Mouse (Mus musculus): ENCODE measurements at regions not wholly inside any gene's neighbourhood (a gene's known extent, or its start where the extent isn't known, plus 50 kb on each side); places are given as distances from the start of the nearest gene placed in this dataset.
A peak's percentile ranks its signal among the peaks of the same experiment; 100 is the strongest.

DNA sequence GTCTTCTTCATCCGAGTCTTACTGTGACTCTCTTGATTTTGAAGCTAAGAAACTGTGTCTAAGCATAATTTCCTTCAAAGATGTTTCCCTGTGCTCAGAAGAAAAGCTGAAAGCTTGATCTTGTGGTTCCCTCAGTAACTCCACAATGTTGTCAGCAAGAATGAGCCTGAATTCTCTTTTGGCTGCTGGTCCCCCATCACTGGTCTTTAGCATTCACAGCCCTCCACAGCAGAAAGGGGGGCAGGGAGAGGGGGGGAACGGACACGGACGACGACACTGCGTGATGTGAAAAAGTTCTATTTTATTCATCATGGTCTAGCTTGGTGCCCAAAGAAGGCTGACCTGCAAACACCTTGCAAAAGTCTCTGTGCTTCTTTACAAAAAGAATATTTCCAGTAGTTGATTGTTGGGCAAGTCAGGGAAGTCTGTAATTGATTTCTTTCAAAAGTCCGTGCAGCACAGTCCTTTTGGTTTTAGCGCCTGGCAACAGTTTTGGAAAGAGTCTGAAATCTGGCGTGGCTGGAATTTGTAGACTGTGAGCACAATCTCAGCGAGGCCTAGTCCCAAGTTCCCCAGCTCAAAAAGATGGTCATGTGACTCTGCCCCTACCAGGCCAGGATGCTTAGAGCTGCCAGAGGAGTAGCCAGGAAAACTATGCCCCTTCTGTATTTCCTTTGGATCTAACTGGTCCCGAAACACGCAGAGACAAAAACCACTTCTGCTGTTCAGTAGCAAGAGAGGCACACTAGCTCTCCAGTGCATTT is 254.7 kb downstream of the Ndfip2 start:
- no peak overlapping the region for H3K4me3 ChIP-seq (replicated peaks; ENCODE audit: low read depth, low read length)
- WGBS, result 90% methylated on average over 12 of the region's 12 CpGs
- DNase-seq (ENCODE audit: low spot score) (no peak), ATAC-seq (replicated peaks; ENCODE audit: low FRiP score, low read depth) (no peak)
- H3K9ac ChIP-seq (ENCODE audit: low read depth, low read length), result no peak overlapping the region
- no peaks in the 10 kb centered on the region for H3K4me1 ChIP-seq (replicated peaks; ENCODE audit: insufficient read depth, low read length)
- no peaks in the 10 kb centered on the region for H3K9me3 ChIP-seq (replicated peaks; ENCODE audit: low read length)
- H3K27me3 ChIP-seq (ENCODE audit: insufficient read depth, low read length), result no peaks in the 10 kb centered on the region
- no peaks in the 10 kb centered on the region for H3K36me3 ChIP-seq (ENCODE audit: insufficient read depth, low read length)
- TF ChIP-seq CTCF (IDR thresholded peaks at IDR 0.05; ENCODE audit: low read depth), result no peak
- H3K4me2 ChIP-seq (ENCODE audit: low read length), result no peak overlapping the region
- H3K27ac ChIP-seq, result no peak overlapping the region

DNA sequence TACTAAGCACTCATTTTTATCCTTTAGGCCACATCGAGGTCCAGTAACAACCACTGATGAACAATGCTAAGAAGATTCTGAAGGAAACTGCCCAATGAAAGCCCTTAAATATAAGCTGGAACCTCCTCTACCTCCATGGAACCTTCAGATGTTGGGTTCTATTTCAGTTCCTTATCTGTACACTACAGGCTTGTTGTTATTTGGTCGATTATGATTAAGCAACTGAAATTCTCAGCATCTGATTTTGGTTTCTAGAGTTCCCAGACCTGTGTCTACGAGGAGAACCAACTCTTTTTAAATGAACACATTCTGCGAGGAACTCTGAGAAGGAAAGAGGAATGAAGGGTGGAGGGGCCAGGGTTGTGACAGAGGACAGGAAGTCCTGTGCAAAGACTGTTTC is 253.5 kb downstream of the Ndfip2 start:
- H3K4me2 ChIP-seq (ENCODE audit: low read length), result no peak overlapping the region
- no peak overlapping the region for H3K27ac ChIP-seq
- no peak overlapping the region for H3K9ac ChIP-seq (ENCODE audit: low read depth, low read length)
- 89% methylated on average over 4 of the region's 4 CpGs for WGBS
- TF ChIP-seq CTCF (IDR thresholded peaks at IDR 0.05; ENCODE audit: low read depth), result no peak
- ATAC-seq (replicated peaks; ENCODE audit: low FRiP score, low read depth), result no peak
- H3K27me3 ChIP-seq (ENCODE audit: insufficient read depth, low read length), result no peaks in the 10 kb centered on the region
- H3K9me3 ChIP-seq (replicated peaks; ENCODE audit: low read length), result no peaks in the 10 kb centered on the region
- H3K36me3 ChIP-seq (ENCODE audit: insufficient read depth, low read length), result no peaks in the 10 kb centered on the region
- no peaks in the 10 kb centered on the region for H3K4me1 ChIP-seq (replicated peaks; ENCODE audit: insufficient read depth, low read length)
- no peak overlapping the region for H3K4me3 ChIP-seq (replicated peaks; ENCODE audit: low read depth, low read length)
- DNase-seq (ENCODE audit: low spot score), result no peak

DNA sequence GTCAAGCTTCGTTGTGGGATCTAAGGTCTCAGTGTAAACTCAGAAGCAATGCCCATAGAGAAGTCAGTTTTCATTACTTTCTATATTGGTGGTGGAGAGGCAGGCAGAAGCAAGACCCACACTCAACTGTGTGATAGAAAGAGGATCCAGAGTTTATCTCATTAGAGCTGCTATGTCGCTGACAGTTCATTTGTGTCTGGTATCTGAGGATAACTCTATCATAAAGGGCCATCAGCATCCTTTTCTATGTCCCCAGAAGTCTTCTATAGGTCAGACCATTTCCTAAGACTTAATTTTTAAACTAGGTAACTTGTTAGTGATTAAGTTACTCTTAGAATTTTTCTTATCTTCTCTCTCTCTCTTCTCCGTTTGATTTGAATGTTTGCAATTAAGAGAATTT is 252.8 kb downstream of the Ndfip2 start:
- H3K4me2 ChIP-seq (ENCODE audit: low read length), result no peak overlapping the region
- ATAC-seq (replicated peaks; ENCODE audit: low FRiP score, low read depth), result no peak
- H3K36me3 ChIP-seq (ENCODE audit: insufficient read depth, low read length), result no peaks in the 10 kb centered on the region
- no peak for DNase-seq (ENCODE audit: low spot score)
- no peak overlapping the region for H3K27ac ChIP-seq
- no peak overlapping the region for H3K4me3 ChIP-seq (replicated peaks; ENCODE audit: low read depth, low read length)
- H3K9me3 ChIP-seq (replicated peaks; ENCODE audit: low read length), result no peaks in the 10 kb centered on the region
- no peak overlapping the region for H3K9ac ChIP-seq (ENCODE audit: low read depth, low read length)
- H3K27me3 ChIP-seq (ENCODE audit: insufficient read depth, low read length), result no peaks in the 10 kb centered on the region
- no peaks in the 10 kb centered on the region for H3K4me1 ChIP-seq (replicated peaks; ENCODE audit: insufficient read depth, low read length)
- WGBS, result 96% methylated on average over 3 of the region's 3 CpGs
- TF ChIP-seq CTCF (IDR thresholded peaks at IDR 0.05; ENCODE audit: low read depth), result no peak

DNA sequence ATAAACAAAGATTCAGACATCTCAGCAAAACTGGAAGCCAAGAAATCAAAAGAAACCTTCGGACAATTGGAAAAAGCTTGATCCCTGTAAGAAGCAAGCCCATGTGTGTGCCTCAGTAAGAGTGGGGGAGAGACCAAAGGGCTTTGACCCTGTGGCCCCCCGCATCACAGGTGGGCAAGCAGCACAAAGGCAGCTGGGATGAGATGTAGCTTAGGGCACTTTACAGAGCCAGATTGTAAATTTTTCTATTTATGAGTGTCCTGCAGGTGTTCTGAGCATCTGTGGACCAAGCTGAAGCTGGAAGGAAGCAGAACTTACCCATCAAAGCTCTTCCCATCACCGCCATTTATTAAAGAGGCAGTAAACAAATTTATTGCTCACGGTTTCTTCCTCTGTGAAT is 246.9 kb downstream of the Ndfip2 start:
- H3K4me2 ChIP-seq (ENCODE audit: low read length), result no peak overlapping the region
- 0 out of 2 replicates have a peak, but pooled peaks cover 12% of the 10 kb centered on the region for H3K4me1 ChIP-seq (replicated peaks; ENCODE audit: insufficient read depth, low read length)
- H3K9me3 ChIP-seq (replicated peaks; ENCODE audit: low read length), result no peaks in the 10 kb centered on the region
- DNase-seq (ENCODE audit: low spot score) (no peak), ATAC-seq (replicated peaks; ENCODE audit: low FRiP score, low read depth) (no peak)
- H3K27ac ChIP-seq, result no peak overlapping the region
- no peaks in the 10 kb centered on the region for H3K36me3 ChIP-seq (ENCODE audit: insufficient read depth, low read length)
- TF ChIP-seq CTCF (IDR thresholded peaks at IDR 0.05; ENCODE audit: low read depth), result no peak
- no peaks in the 10 kb centered on the region for H3K27me3 ChIP-seq (ENCODE audit: insufficient read depth, low read length)
- WGBS, result 70% methylated on average over 4 of the region's 4 CpGs
- no peak overlapping the region for H3K9ac ChIP-seq (ENCODE audit: low read depth, low read length)
- no peak overlapping the region for H3K4me3 ChIP-seq (replicated peaks; ENCODE audit: low read depth, low read length)

DNA sequence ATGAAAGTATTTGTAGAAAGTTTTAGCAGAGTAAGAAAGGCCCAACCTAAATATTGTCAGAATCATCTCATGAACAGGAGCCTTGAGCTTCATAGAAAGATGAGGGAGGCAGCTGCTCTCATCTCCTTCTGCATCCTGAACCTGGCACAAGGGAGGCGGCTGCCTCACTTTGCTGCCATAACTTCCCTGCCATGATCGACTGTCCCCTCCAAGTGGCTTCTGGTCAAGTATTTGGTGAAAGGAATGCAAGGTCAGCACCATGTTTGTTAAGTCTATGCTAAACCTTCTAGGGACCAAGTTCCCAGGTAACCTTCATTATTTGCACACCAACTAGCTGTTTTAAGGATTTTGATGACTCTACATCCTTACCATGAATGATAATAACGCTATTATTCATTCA is 246.0 kb downstream of the Ndfip2 start:
- H3K4me2 ChIP-seq (ENCODE audit: low read length), result no peak overlapping the region
- H3K9ac ChIP-seq (ENCODE audit: low read depth, low read length), result no peak overlapping the region
- no peak overlapping the region for H3K4me3 ChIP-seq (replicated peaks; ENCODE audit: low read depth, low read length)
- H3K36me3 ChIP-seq (ENCODE audit: insufficient read depth, low read length), result no peaks in the 10 kb centered on the region
- 82% methylated on average over 3 of the region's 3 CpGs for WGBS
- no peak overlapping the region for H3K27ac ChIP-seq
- no peak for DNase-seq (ENCODE audit: low spot score)
- 0 out of 2 replicates have a peak, but pooled peaks cover 12% of the 10 kb centered on the region for H3K4me1 ChIP-seq (replicated peaks; ENCODE audit: insufficient read depth, low read length)
- TF ChIP-seq CTCF (IDR thresholded peaks at IDR 0.05; ENCODE audit: low read depth), result no peak
- no peak for ATAC-seq (replicated peaks; ENCODE audit: low FRiP score, low read depth)
- H3K27me3 ChIP-seq (ENCODE audit: insufficient read depth, low read length), result no peaks in the 10 kb centered on the region
- H3K9me3 ChIP-seq (replicated peaks; ENCODE audit: low read length), result no peaks in the 10 kb centered on the region

DNA sequence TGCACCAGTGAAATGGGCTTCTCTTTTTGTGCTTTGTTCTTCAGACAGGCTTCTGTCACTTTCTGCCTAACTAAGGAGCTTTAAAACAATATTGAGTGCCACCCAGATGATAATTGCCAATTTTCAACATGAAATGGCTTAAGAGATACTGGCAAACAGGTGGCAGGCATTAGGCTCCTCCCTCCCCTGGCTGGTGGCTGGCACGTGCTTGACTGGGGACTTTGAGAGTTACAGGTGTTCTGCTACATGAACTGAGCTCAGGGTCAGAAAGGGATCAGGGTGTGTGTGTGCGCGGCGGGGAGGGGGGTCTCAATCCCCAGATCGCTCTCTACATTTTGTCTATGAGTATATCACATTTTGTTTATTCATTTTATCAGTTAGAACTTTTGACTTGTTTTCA is 245.4 kb downstream of the Ndfip2 start:
- Histone ChIP-seq H3K9ac (ENCODE audit: low read depth, low read length) (no peak overlapping the region), H3K36me3 (ENCODE audit: insufficient read depth, low read length) (no peaks in the 10 kb centered on the region), H3K27ac (no peak overlapping the region), H3K9me3 (replicated peaks; ENCODE audit: low read length) (no peaks in the 10 kb centered on the region), H3K27me3 (ENCODE audit: insufficient read depth, low read length) (no peaks in the 10 kb centered on the region), H3K4me3 (replicated peaks; ENCODE audit: low read depth, low read length) (no peak overlapping the region), H3K4me1 (replicated peaks; ENCODE audit: insufficient read depth, low read length) (0 out of 2 replicates have a peak, but pooled peaks cover 12% of the 10 kb centered on the region), H3K4me2 (ENCODE audit: low read length) (no peak overlapping the region)
- TF ChIP-seq CTCF (IDR thresholded peaks at IDR 0.05; ENCODE audit: low read depth), result no peak
- WGBS, result 86% methylated on average over 5 of the region's 5 CpGs
- no peak for ATAC-seq (replicated peaks; ENCODE audit: low FRiP score, low read depth)
- DNase-seq (ENCODE audit: low spot score), result no peak

DNA sequence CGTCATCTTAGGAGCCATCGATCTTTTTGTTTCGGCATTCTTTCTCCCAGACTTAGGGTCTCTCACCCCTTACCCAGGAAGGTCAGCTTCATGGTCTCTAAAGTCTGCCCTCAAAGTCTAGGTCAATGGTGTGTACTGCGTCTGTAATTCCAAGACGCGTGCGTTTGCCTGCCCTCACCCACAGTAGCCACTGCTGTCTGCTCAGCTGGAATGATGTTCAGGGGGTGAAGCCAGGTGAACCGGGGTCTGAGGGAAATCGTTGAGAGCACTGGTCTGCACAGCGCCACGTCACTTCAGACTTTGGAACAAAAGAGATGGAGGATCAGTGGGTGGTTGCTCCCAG is 244.2 kb downstream of the Ndfip2 start:
- Histone ChIP-seq H3K4me2 (ENCODE audit: low read length) (peak overlapping the region; percentile 30), H3K27me3 (ENCODE audit: insufficient read depth, low read length) (no peaks in the 10 kb centered on the region), H3K9me3 (replicated peaks; ENCODE audit: low read length) (no peaks in the 10 kb centered on the region), H3K36me3 (ENCODE audit: insufficient read depth, low read length) (no peaks in the 10 kb centered on the region), H3K9ac (ENCODE audit: low read depth, low read length) (no peak overlapping the region), H3K4me3 (replicated peaks; ENCODE audit: low read depth, low read length) (0 out of 2 replicates have a peak overlapping the region, but pooled peaks have one; percentile 11), H3K4me1 (replicated peaks; ENCODE audit: insufficient read depth, low read length) (0 out of 2 replicates have a peak, but pooled peaks cover 17% of the 10 kb centered on the region), H3K27ac (no peak overlapping the region)
- no peak for DNase-seq (ENCODE audit: low spot score)
- TF ChIP-seq CTCF (IDR thresholded peaks at IDR 0.05; ENCODE audit: low read depth), result no peak
- WGBS, result 30% methylated on average over 11 of the region's 11 CpGs
- peak; percentile 11; the same call in 1 of the 2 replicates for ATAC-seq (replicated peaks; ENCODE audit: low FRiP score, low read depth)
